Mouse (Mus musculus) heart, adult 2 months (tissue): ENCODE measurements around the gene Pfn2.

Experiments
- CTCF ChIP-seq: fragments of 200-600 bp; IDR thresholded peaks from 2 replicates; pipeline ENCODE4 v1.8.1; 2022; ENCODE audit warnings: antibody characterized with exemption, mild to moderate bottlenecking, moderate library complexity
- EP300 ChIP-seq: fragments of 200-500 bp; IDR thresholded peaks from 2 replicates; pipeline ENCODE4 v1.6.1; 2011; ENCODE audit warnings: low read depth, low read length, control low read depth; ENCODE audit not compliant: insufficient read depth
- POLR2A ChIP-seq: fragments of 200-500 bp; IDR thresholded peaks from 2 replicates; pipeline ENCODE4 v1.6.1; 2011; ENCODE audit warnings: mild to moderate bottlenecking, low read depth, low read length, control low read depth; ENCODE audit not compliant: insufficient read depth

DNA sequence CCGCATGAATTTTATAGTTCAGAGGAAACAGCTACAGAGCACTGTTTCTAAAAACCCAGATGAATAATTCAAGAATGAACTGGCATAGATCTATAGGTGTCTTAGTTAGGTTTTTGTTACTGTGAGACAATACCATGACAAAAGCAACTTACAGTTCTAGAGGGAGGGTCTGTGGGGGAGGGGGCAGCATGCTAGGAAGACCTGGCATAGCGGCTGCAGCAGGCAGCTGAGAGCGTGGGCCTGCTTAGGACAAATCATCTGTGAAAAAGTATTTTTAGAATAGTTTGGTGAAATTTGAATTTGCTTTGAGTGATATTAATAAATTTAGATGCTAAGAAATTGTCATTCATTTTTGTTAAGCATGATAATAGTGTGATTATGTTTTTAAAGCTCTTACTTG, 22.0 kb downstream of the Pfn2 start:
- TF ChIP-seq EP300 (no peak), POLR2A (no peak), CTCF (no peak)
